Mouse (Mus musculus) MEL (cell line): ENCODE data around the gene Zfp524. TPM values are rescaled to one million over a fixed set of nuclear protein-coding genes. Genes with fewer than 3 reads are reported as not detected.

Source experiments
- DNase-seq: peaks from one replicate; pipeline ENCODE4 v3.0.0; 2011; ENCODE audit warnings: low read depth, low spot score
- H3K27ac ChIP-seq: 2 replicates; pipeline ENCODE4 v1.5.1; 2012; ENCODE audit warnings: low read depth, mild to moderate bottlenecking, control low read depth, low read length, moderate library complexity; ENCODE audit not compliant: control insufficient read depth
- H3K27me3 ChIP-seq, 2 experiments: fragments of 150-350 bp in 1 of 2; sonication (generic) in 1 of 2; 2 replicates each; pipeline ENCODE4 v1.6.1; 2012; ENCODE audit warnings: low read length in 2 of 2, mild to moderate bottlenecking in 2 of 2, improper control_type of control experiment in 1 of 2, moderate library complexity in 1 of 2; ENCODE audit not compliant: insufficient read depth in 2 of 2, control insufficient read depth in 1 of 2
- H3K36me3 ChIP-seq, 2 experiments: 2 replicates each; pipeline ENCODE4 v1.6.1; 2012 to 2014; ENCODE audit warnings: low read length in 2 of 2, improper control_type of control experiment in 1 of 2, inconsistent platforms in 1 of 2, mild to moderate bottlenecking in 1 of 2; ENCODE audit not compliant: insufficient read depth in 2 of 2, control insufficient read depth in 1 of 2
- H3K4me1 ChIP-seq, 2 experiments: fragments of 150-350 bp in 1 of 2; sonication (generic) in 1 of 2; 2 replicates each; pipeline ENCODE4 v1.6.1; 2012; ENCODE audit warnings: low read length in 2 of 2, improper control_type of control experiment in 1 of 2, mild to moderate bottlenecking in 1 of 2; ENCODE audit not compliant: insufficient read depth in 2 of 2, control insufficient read depth in 1 of 2
- H3K4me3 ChIP-seq, 2 experiments: fragments of 150-350 bp in 1 of 2; sonication (generic) in 1 of 2; 2 replicates each; pipeline ENCODE4 v1.5.1; 2012; ENCODE audit warnings: low read depth in 2 of 2, low read length in 2 of 2, mild to moderate bottlenecking in 2 of 2, moderate library complexity in 2 of 2, control low read depth in 1 of 2, improper control_type of control experiment in 1 of 2; ENCODE audit not compliant: control insufficient read depth in 1 of 2, insufficient read depth in 1 of 2
- H3K79me2 ChIP-seq: 2 replicates; pipeline ENCODE4 v1.6.1; 2012; ENCODE audit warnings: mild to moderate bottlenecking, low read length, moderate library complexity; ENCODE audit not compliant: control insufficient read depth, poor library complexity, insufficient read depth
- H3K9ac ChIP-seq: 2 replicates; pipeline ENCODE4 v1.6.1; 2012; ENCODE audit warnings: low read depth, mild to moderate bottlenecking, control low read depth, low read length, moderate library complexity; ENCODE audit not compliant: control insufficient read depth, poor library complexity, severe bottlenecking
- H3K9me3 ChIP-seq: fragments of 150-350 bp; sonication (generic); replicated peaks from 2 replicates; pipeline ENCODE4 v1.6.1; 2012; ENCODE audit warnings: mild to moderate bottlenecking, low read length, improper control_type of control experiment, moderate library complexity; ENCODE audit not compliant: insufficient read depth
- BHLHE40 ChIP-seq: IDR thresholded peaks from 2 replicates; pipeline ENCODE4 v1.6.1; 2012; ENCODE audit warnings: low read depth, mild to moderate bottlenecking, inconsistent platforms, low read length, improper control_type of control experiment, borderline replicate concordance
- CHD1 ChIP-seq: IDR thresholded peaks from 2 replicates; pipeline ENCODE4 v1.6.1; 2012; ENCODE audit warnings: low read depth, mild to moderate bottlenecking, inconsistent platforms, low read length, improper control_type of control experiment
- CHD2 ChIP-seq: IDR thresholded peaks from 2 replicates; pipeline ENCODE4 v1.6.1; 2011; ENCODE audit warnings: low read length, improper control_type of control experiment
- E2F4 ChIP-seq: IDR thresholded peaks from 2 replicates; pipeline ENCODE4 v1.6.1; 2011; ENCODE audit warnings: low read depth, low read length, improper control_type of control experiment, borderline replicate concordance
- ELF1 ChIP-seq: IDR thresholded peaks from 2 replicates; pipeline ENCODE4 v1.6.1; 2014; ENCODE audit warnings: low read depth, mild to moderate bottlenecking, inconsistent platforms, low read length, improper control_type of control experiment, moderate library complexity
- EP300 ChIP-seq, 2 experiments: IDR thresholded peaks; 2 replicates each; pipeline ENCODE4 v1.6.1; 2011; ENCODE audit warnings: improper control_type of control experiment in 2 of 2, low read length in 2 of 2, low read depth in 1 of 2, mild to moderate bottlenecking in 1 of 2
- ETS1 ChIP-seq: IDR thresholded peaks from 2 replicates; pipeline ENCODE4 v1.6.1; 2012; ENCODE audit warnings: low read depth, mild to moderate bottlenecking, inconsistent platforms, low read length, improper control_type of control experiment, moderate library complexity
- GABPA ChIP-seq: IDR thresholded peaks from 2 replicates; pipeline ENCODE4 v1.6.1; 2012; ENCODE audit warnings: low read depth, mild to moderate bottlenecking, inconsistent platforms, low read length, improper control_type of control experiment, moderate library complexity
- HCFC1 ChIP-seq: IDR thresholded peaks from 2 replicates; pipeline ENCODE4 v1.6.1; 2012; ENCODE audit warnings: low read depth, mild to moderate bottlenecking, inconsistent platforms, low read length, improper control_type of control experiment, moderate library complexity
- KAT2A ChIP-seq: conservative IDR thresholded peaks from 2 replicates; pipeline ENCODE4 v1.6.1; 2012; ENCODE audit warnings: low read depth, low read length, improper control_type of control experiment, inconsistent platforms
- MAX ChIP-seq: IDR thresholded peaks from 2 replicates; pipeline ENCODE4 v1.6.1; 2011; ENCODE audit warnings: low read length, improper control_type of control experiment
- MAZ ChIP-seq: IDR thresholded peaks from 2 replicates; pipeline ENCODE4 v1.6.1; 2012; ENCODE audit warnings: low read depth, mild to moderate bottlenecking, inconsistent platforms, low read length, improper control_type of control experiment
- MEF2A ChIP-seq: IDR thresholded peaks from 2 replicates; pipeline ENCODE4 v1.6.1; 2014; ENCODE audit warnings: low read depth, mild to moderate bottlenecking, inconsistent platforms, low read length, improper control_type of control experiment; ENCODE audit not compliant: poor library complexity, insufficient replicate concordance, severe bottlenecking; ENCODE audit errors: extremely low read depth
- MXI1 ChIP-seq: IDR thresholded peaks from 2 replicates; pipeline ENCODE4 v1.6.1; 2011; ENCODE audit warnings: mild to moderate bottlenecking, low read depth, low read length, improper control_type of control experiment
- NRF1 ChIP-seq: IDR thresholded peaks from 2 replicates; pipeline ENCODE4 v1.6.1; 2014; ENCODE audit warnings: low read depth, mild to moderate bottlenecking, inconsistent platforms, low read length, improper control_type of control experiment, moderate library complexity; ENCODE audit not compliant: poor library complexity, insufficient read depth, severe bottlenecking
- POLR2A ChIP-seq, 2 experiments: IDR thresholded peaks; 2 replicates each; pipeline ENCODE4 v1.6.1; 2011 to 2012; ENCODE audit warnings: low read length in 2 of 2, mild to moderate bottlenecking in 2 of 2, control low read depth in 1 of 2, improper control_type of control experiment in 1 of 2, low read depth in 1 of 2, moderate library complexity in 1 of 2; ENCODE audit not compliant: control insufficient read depth in 1 of 2, insufficient read depth in 1 of 2, poor library complexity in 1 of 2
- POLR2AphosphoS5 ChIP-seq: IDR thresholded peaks from 2 replicates; pipeline ENCODE4 v1.6.1; 2012; ENCODE audit warnings: low read depth, borderline replicate concordance, mild to moderate bottlenecking, inconsistent platforms, low read length, moderate library complexity, mixed read lengths
- RCOR1 ChIP-seq: IDR thresholded peaks from 2 replicates; pipeline ENCODE4 v1.6.1; 2012; ENCODE audit warnings: low read depth, mild to moderate bottlenecking, inconsistent platforms, low read length, improper control_type of control experiment
- SIN3A ChIP-seq: IDR thresholded peaks from 2 replicates; pipeline ENCODE4 v1.6.1; 2012; ENCODE audit warnings: low read length, improper control_type of control experiment, inconsistent platforms
- TAL1 ChIP-seq: IDR thresholded peaks from 2 replicates; pipeline ENCODE4 v1.6.1; 2012; ENCODE audit warnings: mild to moderate bottlenecking, inconsistent platforms, low read length, moderate library complexity, mixed read lengths
- UBTF ChIP-seq: IDR thresholded peaks from 2 replicates; pipeline ENCODE4 v1.6.1; 2012; ENCODE audit warnings: low read depth, mild to moderate bottlenecking, inconsistent platforms, low read length, improper control_type of control experiment, moderate library complexity, borderline replicate concordance; ENCODE audit not compliant: insufficient read depth
- USF1 ChIP-seq: IDR thresholded peaks from 2 replicates; pipeline ENCODE4 v1.6.1; 2014; ENCODE audit warnings: low read depth, mild to moderate bottlenecking, inconsistent platforms, low read length, improper control_type of control experiment, moderate library complexity
- ZC3H11A ChIP-seq: IDR thresholded peaks from 2 replicates; pipeline ENCODE4 v1.6.1; 2012; ENCODE audit warnings: low read depth, mild to moderate bottlenecking, inconsistent platforms, low read length, improper control_type of control experiment
- ZKSCAN1 ChIP-seq: IDR thresholded peaks from 2 replicates; pipeline ENCODE4 v1.6.1; 2012; ENCODE audit warnings: low read depth, mild to moderate bottlenecking, inconsistent platforms, low read length, improper control_type of control experiment, moderate library complexity
- ZMIZ1 ChIP-seq: IDR thresholded peaks from 2 replicates; pipeline ENCODE4 v1.6.1; 2012; ENCODE audit warnings: low read depth, mild to moderate bottlenecking, inconsistent platforms, low read length, improper control_type of control experiment, moderate library complexity
- polyA plus RNA-seq, 2 experiments: library from polyadenylated mRNA; stranded (reverse) in 1 of 2; unstranded in 1 of 2; fragments of >175 nt in 1 of 2; fragments of >200 nt in 1 of 2; gene quantifications; 2 replicates each; pipeline versions ENCODE4 v1.2.1 to v1.2.4; 2012; ENCODE audit warnings: low replicate concordance in 2 of 2, low read depth in 1 of 2; ENCODE audit not compliant: insufficient read length in 2 of 2, insufficient read depth in 1 of 2, missing spikeins in 1 of 2
- total RNA-seq: library from RNA; depleted of rRNA; stranded (reverse); fragments of 300-350 nt; gene quantifications from 2 replicates; pipeline ENCODE4 v1.2.3, GENCODE M21; 2012

Zfp524 gene
- total and polyA plus RNA-seq, 3 experiments: 9.4 to 12.7 TPM; not detected in 1

- peak overlapping the region; percentile 98 for H3K9ac ChIP-seq
- peak overlapping the region; percentile 92 to 93 for H3K4me3 ChIP-seq
- DNase-seq: no peak
- peaks cover 7 to 33% of the 10 kb centered on the region in 2 experiments; a peak in 3 of 4 replicates for H3K4me1 ChIP-seq
- H3K9me3 ChIP-seq: no peaks in the 10 kb centered on the region
- H3K27ac ChIP-seq: peak overlapping the region; percentile 96
- H3K79me2 ChIP-seq: peaks cover 23% of the 10 kb centered on the region
- H3K36me3 ChIP-seq: peaks cover 0 to 33% of the 10 kb centered on the region in 2 experiments; a peak in 3 of 4 replicates
- no peaks in the 10 kb centered on the region for H3K27me3 ChIP-seq
- TF ChIP-seq GABPA: no peak
- no peak for TF ChIP-seq NRF1
- TF ChIP-seq POLR2AphosphoS5: no peak
- no peak for TF ChIP-seq CHD2
- no peak for TF ChIP-seq ZMIZ1
Measured at GRCm38 (mm10) chr7:5021197-5021596, 7.0 kb downstream of the Zfp524 start.

- Histone ChIP-seq H3K4me3 (no peak overlapping the region), H3K36me3 (peaks cover 0 to 2% of the 10 kb centered on the region in 2 experiments; a peak in 1 of 4 replicates)
Measured at GRCm38 (mm10) chr7:5029543-5029942, 15.3 kb downstream of the Zfp524 start.

DNA sequence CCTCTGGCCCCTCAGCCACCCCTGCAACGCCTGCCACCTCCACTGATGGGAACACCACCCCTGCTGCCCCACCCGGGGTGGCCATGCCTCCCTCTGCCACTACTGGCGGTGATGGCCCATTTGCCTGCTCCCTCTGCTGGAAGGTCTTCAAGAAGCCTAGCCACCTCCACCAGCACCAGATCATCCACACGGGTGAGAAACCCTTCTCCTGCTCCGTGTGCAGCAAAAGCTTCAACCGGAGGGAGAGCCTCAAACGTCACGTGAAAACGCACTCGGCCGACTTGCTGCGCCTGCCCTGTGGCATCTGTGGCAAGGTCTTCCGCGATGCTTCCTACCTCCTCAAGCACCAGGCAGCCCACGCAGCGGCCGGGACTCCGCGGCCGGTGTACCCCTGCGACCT lies 15.7 kb downstream of the Zfp524 start:
- H3K79me2 ChIP-seq: no peaks in the 10 kb centered on the region; the same call in 1 of the 2 replicates
- no peaks in the 10 kb centered on the region for H3K4me1 ChIP-seq
- DNase-seq: no peak
- peaks cover 0 to 2% of the 10 kb centered on the region in 2 experiments; a peak in 1 of 4 replicates for H3K36me3 ChIP-seq
- TF ChIP-seq ELF1 (no peak), POLR2A (IDR thresholded peaks at IDR 0.05; ENCODE audit: control insufficient read depth in 1 of 2, insufficient read depth in 1 of 2, low read depth in 1 of 2, low read length in 2 of 2, poor library complexity in 1 of 2) (no peak), BHLHE40 (no peak), UBTF (no peak), HCFC1 (no peak), ZKSCAN1 (no peak), GABPA (no peak), ZC3H11A (no peak), KAT2A (no peak), MEF2A (no peak), SIN3A (no peak), MXI1 (no peak), MAZ (no peak), E2F4 (no peak), ZMIZ1 (no peak), NRF1 (no peak), RCOR1 (no peak), TAL1 (no peak)
- no peaks in the 10 kb centered on the region for H3K27me3 ChIP-seq
- H3K4me3 ChIP-seq: no peak overlapping the region
- H3K27ac ChIP-seq: no peak overlapping the region
- no peak overlapping the region for H3K9ac ChIP-seq
- H3K9me3 ChIP-seq: no peaks in the 10 kb centered on the region

More at GRCm38 (mm10) chr7:5029543-5029942, 15.3 kb downstream of the Zfp524 start:
- DNase-seq: no peak
- H3K4me1 ChIP-seq: no peaks in the 10 kb centered on the region
- no peak for TF ChIP-seq NRF1
- TF ChIP-seq RCOR1: no peak
- no peak for TF ChIP-seq BHLHE40
- no peak for TF ChIP-seq MAX
- no peak for TF ChIP-seq ELF1
- TF ChIP-seq ZC3H11A: no peak
- no peak for TF ChIP-seq ETS1
- no peak for TF ChIP-seq EP300 (IDR thresholded peaks at IDR 0.05; ENCODE audit: low read depth in 1 of 2, low read length in 2 of 2)
- TF ChIP-seq CHD1: no peak
- no peak for TF ChIP-seq MAZ
- no peak for TF ChIP-seq USF1
- H3K27me3 ChIP-seq: no peaks in the 10 kb centered on the region
- H3K27ac ChIP-seq: no peak overlapping the region
- no peak overlapping the region for H3K9ac ChIP-seq
- H3K79me2 ChIP-seq: no peaks in the 10 kb centered on the region; the same call in 1 of the 2 replicates
- H3K9me3 ChIP-seq: no peaks in the 10 kb centered on the region
